In the genomic region with DNA sequence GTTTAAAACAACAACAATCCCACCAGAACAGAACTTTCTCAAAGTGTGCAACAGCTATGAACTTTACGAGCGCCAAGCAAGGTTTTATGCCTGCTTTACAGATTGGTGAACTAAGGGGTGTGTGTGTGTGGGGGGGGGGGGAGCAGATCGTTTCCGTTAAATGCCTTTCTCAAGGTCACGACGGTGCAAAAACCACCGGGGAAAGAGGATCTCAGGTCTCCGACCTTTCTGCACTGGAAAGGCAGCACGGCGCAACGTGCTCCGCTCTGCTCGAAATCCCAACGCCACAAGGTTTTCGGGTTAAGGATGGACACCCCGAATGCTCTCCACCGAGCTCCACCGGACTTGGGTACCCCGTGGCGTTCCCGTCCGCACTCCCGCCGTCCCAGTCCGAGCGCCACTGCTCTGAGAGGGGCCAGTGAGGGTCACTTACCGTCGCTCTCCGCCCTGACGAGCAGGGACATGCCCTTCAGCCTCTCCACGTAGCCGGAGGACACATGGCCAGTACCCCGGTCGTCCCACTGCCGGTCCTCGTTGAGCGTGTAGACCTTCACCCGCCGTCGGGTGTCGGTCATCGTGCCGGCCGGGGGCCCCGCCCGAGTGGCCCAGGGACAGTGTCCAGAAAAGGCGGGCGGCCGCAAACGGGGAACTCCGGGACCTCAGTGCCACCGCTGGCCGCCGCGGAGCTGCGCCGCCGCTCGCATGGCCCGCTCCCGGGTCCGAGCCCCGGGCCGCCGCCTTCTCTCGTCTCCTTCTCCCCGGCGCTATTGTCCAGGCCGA, we compare ENCODE assay signal across 8 mouse cellular contexts. TPM values are rescaled to one million over a fixed set of nuclear protein-coding genes. Genes with fewer than 3 reads are reported as not detected.
DNase-seq lines count a peak whose midpoint lies in the region; ATAC-seq and TF ChIP-seq lines count a peak whose summit lies in the region.

No protein-coding gene starts in this region.

- ATAC-seq in inflammation-experienced regulatory T-cells, adult 6 months, result peak; percentile 2
- peak; percentile 4 for ATAC-seq in liver, embryonic 12.5 days
- peak; percentile 7 for ATAC-seq in midbrain, postnatal 0 days (ENCODE audit: low FRiP score)

- H3K36me3 ChIP-seq in C2C12 (ENCODE audit: control insufficient read depth, insufficient read depth), result peaks cover 35% of the 10 kb centered on the region
- peaks cover 32% of the 10 kb centered on the region for H3K36me3 ChIP-seq in liver, embryonic 12.5 days
- no peaks in the 10 kb centered on the region for H3K36me3 ChIP-seq in midbrain, postnatal 0 days (ENCODE audit: insufficient read depth, low read length)

- TF ChIP-seq CTCF in C2C12 (IDR thresholded peaks at IDR 0.05; ENCODE audit: control insufficient read depth, insufficient read depth, insufficient read length), result no peak
- no peak for TF ChIP-seq CTCF in midbrain, postnatal 0 days (IDR thresholded peaks at IDR 0.05)

- DNase-seq in T-cell, adult 2 months (ENCODE audit: low spot score), result peak; percentile 11
- peak; percentile 37 for DNase-seq in embryo, embryonic 11 days
- DNase-seq in gastrocnemius, postnatal 36 days, result peak; percentile 30 to 44
- no peak for DNase-seq in midbrain, postnatal 0 days (ENCODE audit: low spot score)
- peak; percentile 66 for DNase-seq in testis, postnatal 10 days (ENCODE audit: low spot score)

- peak overlapping the region; percentile 93 for H3K4me3 ChIP-seq in C2C12 (ENCODE audit: insufficient read depth, poor library complexity, severe bottlenecking)
- peak overlapping the region; percentile 92 for H3K4me3 ChIP-seq in liver, embryonic 12.5 days
- H3K4me3 ChIP-seq in midbrain, postnatal 0 days (ENCODE audit: low read depth, low read length), result peak overlapping the region; percentile 100

- H3K9me3 ChIP-seq in liver, embryonic 12.5 days (replicated peaks), result no peaks in the 10 kb centered on the region
- H3K9me3 ChIP-seq in midbrain, postnatal 0 days (ENCODE audit: low read length), result no peaks in the 10 kb centered on the region

- peaks cover 72% of the 10 kb centered on the region for H3K79me2 ChIP-seq in C2C12 (ENCODE audit: control insufficient read depth, insufficient read depth)

- H3K4me1 ChIP-seq in liver, embryonic 12.5 days, result peaks cover 49% of the 10 kb centered on the region
- peaks cover 7% of the 10 kb centered on the region for H3K4me1 ChIP-seq in midbrain, postnatal 0 days (ENCODE audit: insufficient read depth, low read length)

- peak overlapping the region; percentile 91 for H3K4me2 ChIP-seq in liver, embryonic 12.5 days
- peak overlapping the region; percentile 81 for H3K4me2 ChIP-seq in midbrain, postnatal 0 days (ENCODE audit: low read depth, low read length, poor library complexity, severe bottlenecking)

- H3K9ac ChIP-seq in liver, embryonic 12.5 days, result peak overlapping the region; percentile 99
- peak overlapping the region; percentile 96 for H3K9ac ChIP-seq in midbrain, postnatal 0 days (replicated peaks; ENCODE audit: low read length, poor library complexity, severe bottlenecking)

- intact Hi-C loops in gastrocnemius, postnatal 36 days (cut with DNase I), result no loop called here

- peaks cover 56% of the 10 kb centered on the region for H3K79me3 ChIP-seq in C2C12 (ENCODE audit: low read depth)

- no peaks in the 10 kb centered on the region for H3K27me3 ChIP-seq in C2C12 (ENCODE audit: control insufficient read depth, insufficient read depth, insufficient read length)
- H3K27me3 ChIP-seq in liver, embryonic 12.5 days (replicated peaks), result no peaks in the 10 kb centered on the region
- no peaks in the 10 kb centered on the region for H3K27me3 ChIP-seq in midbrain, postnatal 0 days (ENCODE audit: insufficient read depth, low read length)

- peak overlapping the region; percentile 94 for H3K27ac ChIP-seq in liver, embryonic 12.5 days
- peak overlapping the region; percentile 99 for H3K27ac ChIP-seq in midbrain, postnatal 0 days (ENCODE audit: low read depth, low read length)

- WGBS in liver, embryonic 12.5 days (ENCODE audit: insufficient replicate concordance), result under 1% methylated on average over 69 of the region's 69 CpGs
- WGBS in midbrain, postnatal 0 days, result under 1% methylated on average over 65 of the region's 69 CpGs

- peak overlapping the region; percentile 97 for H3ac ChIP-seq in C2C12 (ENCODE audit: control insufficient read depth, insufficient read length, low read depth)

TF ChIP-seq in C2C12, 6 proteins besides CTCF, POLR2A, EP300 and RAD21:
- TF ChIP-seq USF1 (IDR thresholded peaks at IDR 0.05; ENCODE audit: low read depth), result no peak
- TF ChIP-seq MAX (IDR thresholded peaks at IDR 0.05), result no peak
- no peak for TF ChIP-seq MYOD1 (IDR thresholded peaks at IDR 0.05; ENCODE audit: control insufficient read depth, insufficient read length, low read depth)
- TF ChIP-seq CEBPB (IDR thresholded peaks at IDR 0.05; ENCODE audit: low read depth), result no peak
- no peak for TF ChIP-seq FOSL1 (IDR thresholded peaks at IDR 0.05; ENCODE audit: insufficient read depth, low read length, poor library complexity, severe bottlenecking)
- TF ChIP-seq MYOG (IDR thresholded peaks at IDR 0.05; ENCODE audit: control insufficient read depth, extremely low read depth, insufficient read length), result no peak

RNA-seq across cellular contexts. Expression of a gene that starts 1.0 kb away (rescaled TPM):
- polyA plus RNA-seq in C2C12 (2012; fragmentation: generic; extraction: Trizol), result 12.7 TPM
- 10 to 100 TPM; 13.7 to 18.6 TPM for total RNA-seq in gastrocnemius, postnatal 36 days (2021)
- 10 to 100 TPM; 29.1 to 41.7 (median 32.4) TPM for polyA plus RNA-seq in inflammation-experienced regulatory T-cells, adult 6 months (2017; shearing (Covaris generic))
- 50.1 TPM in 2 replicates for polyA plus RNA-seq in liver, embryonic 12.5 days (2016; fragmentation: Nextera tagmentation; extraction: Ambion mirVana)
- total RNA-seq in midbrain, postnatal 0 days (2014; rRNA removed), result 36.1 and 42.3 TPM in 2 replicates
- 11.4 and 16.4 TPM in 2 replicates for polyA plus RNA-seq in midbrain, postnatal 0 days (2015; fragmentation: Nextera tagmentation; extraction: Ambion mirVana)

RNA-seq across cellular contexts. Expression of a gene that starts 53.6 kb away (rescaled TPM):
- polyA plus RNA-seq in C2C12 (2012; fragmentation: generic; extraction: Trizol), result 6.1 TPM
- 10 to 100 TPM; 32.3 to 33.9 TPM for total RNA-seq in gastrocnemius, postnatal 36 days (2021)
- polyA plus RNA-seq in inflammation-experienced regulatory T-cells, adult 6 months (2017; shearing (Covaris generic)), result 10 to 100 TPM; 65.8 to 96.2 (median 95.7) TPM
- 8.4 and 9.6 TPM in 2 replicates for polyA plus RNA-seq in liver, embryonic 12.5 days (2016; fragmentation: Nextera tagmentation; extraction: Ambion mirVana)
- 24.8 and 25.2 TPM in 2 replicates for total RNA-seq in midbrain, postnatal 0 days (2014; rRNA removed)
- 12.0 and 12.6 TPM in 2 replicates for polyA plus RNA-seq in midbrain, postnatal 0 days (2015; fragmentation: Nextera tagmentation; extraction: Ambion mirVana)
